Mouse (Mus musculus) ES-E14 (cell line): ENCODE measurements around the gene Acad11.

Experiments used
- HCFC1 ChIP-seq: IDR thresholded peaks from 2 replicates; pipeline ENCODE4 v1.6.1; 2012; ENCODE audit warnings: low read length, inconsistent platforms, borderline replicate concordance; ENCODE audit not compliant: insufficient read depth
- MAFK ChIP-seq: IDR thresholded peaks from 2 replicates; pipeline ENCODE4 v1.6.1; 2014; ENCODE audit warnings: mild to moderate bottlenecking, low read depth, low read length, inconsistent platforms; ENCODE audit not compliant: insufficient read depth
- ZC3H11A ChIP-seq: IDR thresholded peaks from 2 replicates; pipeline ENCODE4 v1.6.1; 2012; ENCODE audit warnings: low read depth, mild to moderate bottlenecking, inconsistent platforms, low read length, borderline replicate concordance
- ZNF384 ChIP-seq: IDR thresholded peaks from 2 replicates; pipeline ENCODE4 v1.6.1; 2012; ENCODE audit warnings: low read depth, low read length, inconsistent platforms

DNA sequence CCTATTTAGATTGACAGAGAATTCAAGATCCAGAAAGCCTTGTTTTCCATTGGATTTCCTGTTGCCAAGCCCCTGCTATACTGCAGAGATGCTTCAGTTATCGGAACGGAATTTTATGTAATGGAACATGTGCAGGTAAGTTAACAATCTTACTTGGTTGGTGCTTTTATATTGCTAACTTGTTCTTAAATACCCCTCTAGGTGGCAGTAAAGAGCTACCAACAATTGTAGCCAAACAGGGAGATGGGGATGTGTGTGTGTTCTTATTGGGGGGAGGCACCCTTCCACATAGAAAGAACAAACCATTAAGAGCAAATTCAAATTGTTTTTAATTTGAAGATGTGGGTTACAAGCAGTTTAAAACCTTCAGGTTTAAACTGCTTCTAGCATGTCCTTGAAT is 12.6 kb downstream of the Acad11 start:
- TF ChIP-seq HCFC1 (no peak), ZC3H11A (0 out of 2 replicates have a peak, but pooled peaks have one; percentile 13), MAFK (no peak), ZNF384 (no peak)
